ENCODE assay signal across 10 mouse cellular contexts in genomic region chr1:84470342-84470741, GRCm38 (mm10).
DNase-seq lines count a peak whose midpoint lies in the region; ATAC-seq and TF ChIP-seq lines count a peak whose summit lies in the region.
"Had no signal": no experiment of that assay in that cellular context is flagged by ENCODE, and none has a peak within 500 bp of the region (broad histone marks: within the 10 kb centered on the region; RNA-seq: fewer than 3 reads in every experiment).

No protein-coding gene starts in this region.

- H3K9me3 ChIP-seq in lung, embryonic 14.5 days (ENCODE audit: low read depth, low read length) = no peaks in the 10 kb centered on the region
- H3K9me3 ChIP-seq in midbrain, embryonic 10.5 days (replicated peaks) = no peaks in the 10 kb centered on the region
- H3K9me3 ChIP-seq: heart, embryonic 13.5 days; neural tube, embryonic 12.5 days had no signal

- H3K27ac ChIP-seq in lung, embryonic 14.5 days (ENCODE audit: low read depth) = no peak overlapping the region
- no peak overlapping the region for H3K27ac ChIP-seq in midbrain, embryonic 10.5 days (replicated peaks)
- H3K27ac ChIP-seq: heart, embryonic 13.5 days; neural tube, embryonic 12.5 days had no signal

- H3K36me3 ChIP-seq in lung, embryonic 14.5 days (ENCODE audit: insufficient read depth) = no peaks in the 10 kb centered on the region
- no peaks in the 10 kb centered on the region for H3K36me3 ChIP-seq in midbrain, embryonic 10.5 days
- H3K36me3 ChIP-seq: heart, embryonic 13.5 days; neural tube, embryonic 12.5 days had no signal

- no peak for ATAC-seq in lung, embryonic 14.5 days (ENCODE audit: insufficient read depth)

- H3K4me2 ChIP-seq in lung, embryonic 14.5 days = no peak overlapping the region
- H3K4me2 ChIP-seq: heart, embryonic 13.5 days; neural tube, embryonic 12.5 days had no signal

- H3K9ac ChIP-seq in lung, embryonic 14.5 days = no peak overlapping the region
- H3K9ac ChIP-seq: heart, embryonic 13.5 days; neural tube, embryonic 12.5 days had no signal

- 71% methylated on average over 4 of the region's 4 CpGs for WGBS in lung, embryonic 14.5 days
- 66% methylated on average over 4 of the region's 4 CpGs for WGBS in midbrain, embryonic 10.5 days

- peak; percentile 67 for TF ChIP-seq CTCF in lung, embryonic 14.5 days (IDR thresholded peaks at IDR 0.05; ENCODE audit: low read depth)

- H3K27me3 ChIP-seq in lung, embryonic 14.5 days (ENCODE audit: insufficient read depth, low read length) = no peaks in the 10 kb centered on the region
- no peaks in the 10 kb centered on the region for H3K27me3 ChIP-seq in midbrain, embryonic 10.5 days (ENCODE audit: low read depth, poor library complexity, severe bottlenecking)
- H3K27me3 ChIP-seq: heart, embryonic 13.5 days; neural tube, embryonic 12.5 days had no signal

- no peak overlapping the region for H3K4me3 ChIP-seq in lung, embryonic 14.5 days (ENCODE audit: low read depth, low read length)
- H3K4me3 ChIP-seq in midbrain, embryonic 10.5 days = no peak overlapping the region
- H3K4me3 ChIP-seq: heart, embryonic 13.5 days; neural tube, embryonic 12.5 days had no signal

- H3K4me1 ChIP-seq in lung, embryonic 14.5 days (ENCODE audit: insufficient read depth) = no peaks in the 10 kb centered on the region
- no peaks in the 10 kb centered on the region for H3K4me1 ChIP-seq in midbrain, embryonic 10.5 days
- H3K4me1 ChIP-seq: heart, embryonic 13.5 days; neural tube, embryonic 12.5 days had no signal

- DNase-seq in adrenal gland, postnatal 10 days = peak; percentile 12
- DNase-seq in adrenal gland, adult 8-10 months = no peak
- peak; percentile 3 for DNase-seq in lung, embryonic 14.5 days
- DNase-seq in lung, postnatal 25 days (ENCODE audit: low spot score) = no peak
- peak; percentile 1 for DNase-seq in c-Kit-positive CD71-positive TER-119-positive erythroid progenitor cells, embryonic 14.5 days (ENCODE audit: low spot score)
- peak; percentile 16 for DNase-seq in naive thymus-derived CD4-positive, alpha-beta T cell, adult 2 months (ENCODE audit: low read depth)
- no peak for DNase-seq in cerebellum, postnatal 4 days (ENCODE audit: low spot score in 2 of 2)
- DNase-seq in midbrain, embryonic 10.5 days (ENCODE audit: low spot score) = no peak

Comparison
In these comparisons a context has a peak if more than half of its experiments do, and no peak if none do; other contexts are left out.
1. DNase-seq: peak in adrenal gland, postnatal 10 days (single experiment), lung, embryonic 14.5 days (single experiment), c-Kit-positive CD71-positive TER-119-positive erythroid progenitor cells, embryonic 14.5 days (single experiment) and naive thymus-derived CD4-positive, alpha-beta T cell, adult 2 months (single experiment); none in adrenal gland, adult 8-10 months (single experiment), lung, postnatal 25 days (single experiment), cerebellum, postnatal 4 days (0 of 2) and midbrain, embryonic 10.5 days (single experiment).